Mouse (Mus musculus) cerebellum, adult 11 months (tissue): Measurements from ENCODE around the gene Tead3.

Experiments used
- DNase-seq: peaks from one replicate; pipeline ENCODE4 v3.0.0; 2022

Gene Tead3

DNA sequence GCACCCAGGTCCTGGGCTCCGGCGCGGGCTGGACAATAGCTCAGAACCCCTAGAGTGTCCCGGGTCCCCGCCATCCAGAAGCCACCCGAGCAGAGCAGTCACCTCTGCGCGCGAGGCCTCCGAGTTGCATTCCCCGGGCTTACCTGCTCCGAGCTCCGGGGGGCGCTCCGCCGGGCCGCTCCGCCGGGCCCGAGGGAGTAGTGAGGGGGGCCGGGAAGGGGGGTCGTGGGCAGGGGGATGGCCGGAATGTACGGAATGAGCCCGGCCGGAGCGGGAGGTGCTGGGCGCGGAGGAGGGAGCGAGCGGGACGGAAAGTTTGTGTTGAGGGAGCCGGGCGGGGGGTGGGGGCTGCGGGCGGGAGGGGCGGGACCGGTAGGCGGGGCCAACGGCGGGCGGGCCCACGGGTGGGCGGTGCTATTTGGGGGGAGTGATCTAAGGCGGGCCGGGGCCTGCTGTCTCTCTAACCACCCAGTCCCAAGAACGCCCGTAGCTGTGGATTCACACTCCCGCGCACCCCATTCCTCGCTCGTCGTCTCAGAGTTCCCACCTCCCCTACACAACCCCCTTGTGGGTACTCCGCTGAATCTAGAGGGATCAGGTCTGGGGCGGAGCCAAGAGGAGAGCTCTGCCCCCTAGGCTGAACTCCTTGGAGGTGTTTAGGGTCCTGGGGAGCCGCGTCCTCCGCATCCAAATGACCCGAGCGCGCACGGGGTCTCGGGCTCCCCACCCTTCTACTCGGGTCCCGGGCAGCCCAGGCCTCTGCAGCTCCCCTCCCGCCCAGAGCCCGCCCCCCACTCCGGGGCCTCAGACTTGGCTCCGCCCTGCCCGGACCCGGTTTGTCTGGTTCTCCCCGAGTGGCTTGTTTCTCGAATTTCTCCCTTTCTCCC, at the start of gene Tead3:
Gene Tead3 (minus strand): TSS at position 352 of the 887 bp plus-strand sequence.
- DNase-seq: no peak

DNA sequence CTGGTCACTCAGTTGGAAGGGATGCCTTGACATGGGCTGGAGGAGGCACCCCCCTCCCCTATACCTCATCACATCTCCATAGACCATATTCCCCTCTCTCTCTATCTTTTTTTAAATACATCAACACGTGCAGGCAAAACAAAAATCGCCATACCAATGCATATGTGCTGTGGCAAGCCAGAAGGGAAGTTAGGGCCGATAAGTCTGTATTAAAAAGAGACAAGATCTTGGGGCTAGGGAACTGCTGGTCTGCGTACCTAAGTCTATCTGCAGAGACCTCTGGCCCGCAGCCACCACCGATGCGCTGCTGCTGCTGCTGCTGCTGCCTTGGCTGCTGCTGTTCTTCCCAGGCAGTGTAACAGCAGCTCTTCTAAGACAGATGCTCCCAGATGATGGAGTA, 44.4 kb upstream of the Tead3 start:
- no peak for DNase-seq

DNA sequence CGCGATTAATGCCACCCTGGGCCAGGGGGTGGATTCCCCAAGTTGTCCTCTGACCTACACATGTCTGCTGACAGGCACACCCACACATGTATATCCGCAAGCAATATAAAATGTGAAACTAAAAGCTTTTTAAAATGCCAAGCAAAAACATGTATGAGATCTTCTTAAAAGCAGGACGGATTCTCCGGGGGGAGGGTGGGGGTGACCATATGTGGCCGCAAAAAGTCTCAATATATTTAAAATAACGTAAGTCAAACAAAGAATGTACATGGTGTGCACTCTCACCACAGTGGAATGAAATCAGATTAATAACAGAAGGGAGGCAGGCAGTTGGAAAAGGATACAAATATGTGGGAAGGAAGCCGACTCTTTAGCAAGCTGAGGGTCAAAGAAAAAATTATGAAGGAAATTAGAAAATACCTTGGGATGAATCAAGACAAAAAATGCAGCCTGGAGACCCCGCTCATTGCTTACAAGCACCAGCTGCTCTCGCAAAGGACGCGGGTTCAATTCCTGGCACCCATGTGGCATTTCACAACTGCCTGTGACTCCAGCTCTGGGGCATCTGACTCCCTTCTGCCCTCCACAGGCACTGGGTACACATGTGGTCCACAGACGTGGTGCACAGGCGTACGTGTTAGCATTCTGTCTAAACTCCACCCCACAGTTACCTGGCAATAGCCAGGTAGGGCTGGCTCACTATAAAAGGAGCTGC, 43.6 kb upstream of the Tead3 start:
- DNase-seq: no peak

DNA sequence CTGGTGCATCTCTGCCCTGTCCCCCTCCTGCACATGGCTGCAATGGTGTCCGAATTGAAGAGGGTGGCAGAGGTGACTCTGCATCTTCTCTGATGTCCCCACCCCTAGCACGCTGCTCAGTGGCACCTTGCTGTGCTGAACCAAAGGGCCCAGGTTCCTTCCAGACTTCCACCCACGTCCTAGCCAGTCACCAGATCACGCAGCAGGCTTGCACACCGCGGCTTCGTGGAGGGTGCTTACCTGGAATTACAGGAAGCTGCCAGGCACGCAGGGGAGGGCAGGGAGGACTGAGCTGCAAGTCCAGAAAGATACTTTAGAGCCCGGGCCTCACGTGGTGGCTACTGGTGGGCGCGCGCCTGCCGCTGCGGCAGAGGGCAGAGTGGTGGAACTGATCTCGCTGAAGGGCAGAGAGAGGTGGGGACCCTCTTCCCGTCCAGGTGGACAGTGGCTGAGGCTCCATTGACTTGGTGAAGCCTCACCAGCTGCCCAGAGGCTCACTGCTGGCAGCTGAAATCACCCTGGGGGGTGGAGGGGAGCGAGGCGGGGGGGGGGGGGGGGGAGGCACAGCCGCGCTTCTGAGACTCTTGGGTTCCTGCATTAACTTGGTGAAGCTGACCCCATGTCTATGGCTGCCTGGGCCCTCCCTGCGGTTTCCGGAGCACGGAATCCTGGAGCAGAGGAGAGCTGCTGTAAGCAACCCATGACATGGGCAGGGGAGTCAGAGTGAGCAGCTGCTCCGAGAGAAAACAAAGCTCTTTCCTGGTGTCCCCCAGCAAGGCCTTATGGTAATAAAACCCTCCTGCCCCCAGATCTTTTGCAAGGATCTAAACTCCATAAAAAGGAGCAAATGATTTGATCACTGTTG, 41.2 kb upstream of the Tead3 start:
- no peak for DNase-seq

DNA sequence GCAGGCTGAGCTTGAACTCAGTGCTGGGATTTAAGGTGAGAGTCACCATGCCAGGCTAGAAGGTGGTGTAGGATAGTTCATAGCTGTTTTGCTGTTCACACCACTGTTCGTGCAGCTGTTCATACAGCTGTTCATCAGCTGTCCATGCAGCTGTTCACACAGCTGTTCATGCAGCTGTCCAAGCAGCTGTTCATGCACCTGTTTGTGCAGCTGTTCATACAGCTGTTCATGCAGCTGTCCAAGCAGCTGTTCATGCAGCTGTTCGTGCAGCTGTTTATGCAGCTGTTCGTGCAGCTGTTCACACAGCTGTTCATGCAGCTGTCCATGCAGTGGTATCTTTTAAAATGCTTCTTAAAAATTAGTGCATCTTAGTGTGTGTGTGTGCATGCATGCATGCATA, 37.9 kb upstream of the Tead3 start:
- no peak for DNase-seq

DNA sequence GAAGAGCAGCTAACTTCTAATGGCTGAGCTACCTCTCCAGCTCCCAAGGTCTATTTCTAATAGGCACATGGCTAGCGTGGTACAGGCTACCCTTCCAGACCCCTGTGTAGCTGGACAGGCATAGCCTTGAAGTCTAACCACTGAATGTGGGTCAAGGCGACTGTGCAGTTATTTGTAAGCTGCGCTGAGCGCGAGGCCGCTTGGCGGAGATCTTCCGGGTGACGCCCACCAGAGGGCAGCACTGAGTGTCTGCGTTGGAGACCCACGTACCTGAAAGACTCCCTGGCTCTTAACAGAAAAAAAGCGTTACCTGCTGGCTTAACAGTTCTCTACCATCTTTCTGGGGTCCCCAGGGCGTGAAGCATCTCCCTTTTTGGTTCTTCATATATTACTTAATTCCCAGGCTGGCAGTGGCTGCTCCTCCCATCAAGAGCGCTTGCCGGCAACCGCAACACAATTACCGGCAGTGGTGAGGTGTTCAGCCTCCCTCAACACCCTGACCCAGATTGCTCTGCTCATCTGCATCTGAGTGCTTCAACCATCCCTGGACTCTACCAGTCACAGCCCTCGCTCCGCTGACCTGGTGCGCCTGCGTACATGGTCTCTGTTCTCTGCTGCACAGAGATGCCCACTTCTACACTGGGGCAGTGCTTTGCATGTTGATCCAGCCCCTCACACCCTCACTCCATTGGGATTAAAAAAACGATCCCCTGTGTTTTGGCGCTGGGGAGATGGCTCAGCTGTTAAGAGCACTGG, 35.7 kb upstream of the Tead3 start:
- DNase-seq: peak; percentile 73

DNA sequence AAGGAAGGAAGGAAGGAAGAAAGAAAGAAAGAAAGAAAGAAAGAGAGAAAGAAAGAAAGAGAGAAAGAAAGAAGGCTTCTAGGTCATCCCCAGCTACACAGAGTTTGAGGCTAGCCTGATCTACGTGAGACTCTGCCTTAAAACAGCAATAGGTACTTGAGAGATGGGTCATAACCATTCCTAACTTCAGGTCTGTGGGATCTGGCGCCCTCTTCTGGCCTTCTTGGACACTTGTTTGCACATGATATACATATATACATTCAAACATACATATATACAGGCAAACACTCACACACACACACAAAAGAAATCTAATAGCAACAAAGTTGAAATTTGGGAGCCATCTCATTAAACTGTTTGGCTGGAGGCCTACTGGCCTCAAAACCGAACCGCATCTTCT, 33.7 kb upstream of the Tead3 start:
- no peak for DNase-seq

DNA sequence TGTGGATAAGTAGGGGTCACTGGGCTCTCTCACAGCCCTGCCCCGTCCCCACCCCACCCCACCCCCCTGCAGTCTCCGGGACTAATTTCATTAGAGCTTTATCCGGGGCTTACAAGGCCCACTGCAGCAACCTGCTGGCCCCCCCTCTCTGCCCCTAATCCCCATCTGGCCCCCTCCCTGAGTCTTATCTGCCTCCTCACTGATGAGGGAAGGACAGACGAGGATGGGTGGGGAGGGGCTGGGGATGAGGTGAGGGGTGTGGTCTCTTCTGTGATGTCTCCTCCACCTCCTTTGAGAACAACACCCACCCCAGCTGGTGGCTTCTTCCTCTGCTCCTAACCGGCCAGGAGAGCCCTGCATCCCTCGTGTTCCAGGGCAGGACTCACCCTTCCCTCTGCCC, 29.6 kb upstream of the Tead3 start:
- DNase-seq: no peak

DNA sequence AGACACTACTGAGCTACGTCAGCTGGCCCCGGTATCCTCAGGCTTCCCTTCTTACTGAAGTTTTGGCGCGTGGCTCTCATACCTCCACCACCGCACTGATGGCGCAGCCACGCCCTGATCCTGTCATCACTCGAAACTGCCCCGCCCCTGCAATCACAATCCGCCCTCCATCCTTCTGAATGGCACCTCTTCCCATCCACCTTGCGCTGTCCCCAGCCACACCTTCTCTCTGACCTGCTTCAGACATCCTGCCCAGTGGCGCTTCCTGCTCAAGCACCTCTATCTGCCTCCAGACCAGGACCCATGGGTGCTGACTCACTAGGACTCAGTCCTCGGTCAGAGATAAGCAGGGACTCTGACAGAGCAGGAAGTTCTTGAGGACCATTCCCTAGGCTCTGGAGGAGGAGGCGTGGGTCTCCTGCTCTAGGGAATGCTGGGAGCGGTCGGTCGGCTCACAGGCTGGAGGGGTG, 25.0 kb upstream of the Tead3 start:
- no peak for DNase-seq

DNA sequence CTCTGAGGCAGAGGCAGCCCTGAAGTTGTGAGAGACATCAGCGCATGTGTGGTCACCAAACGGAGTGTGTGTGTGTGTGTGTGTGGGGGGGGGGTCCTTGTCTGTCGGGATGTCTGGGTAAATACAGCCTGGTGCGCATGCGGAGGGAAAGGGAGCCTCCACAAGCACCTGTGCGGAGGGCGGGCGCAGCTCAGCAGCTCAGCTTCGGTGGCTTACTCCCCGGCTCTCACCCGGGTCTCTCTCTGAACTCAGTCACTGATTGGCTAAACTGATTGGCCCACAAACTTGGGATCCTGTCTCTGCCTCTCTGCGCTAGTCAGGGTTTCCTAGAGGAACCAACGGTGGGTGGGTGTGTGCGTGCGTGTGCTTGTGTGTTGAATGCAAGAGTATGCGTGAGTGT, 23.9 kb upstream of the Tead3 start:
- no peak for DNase-seq

DNA sequence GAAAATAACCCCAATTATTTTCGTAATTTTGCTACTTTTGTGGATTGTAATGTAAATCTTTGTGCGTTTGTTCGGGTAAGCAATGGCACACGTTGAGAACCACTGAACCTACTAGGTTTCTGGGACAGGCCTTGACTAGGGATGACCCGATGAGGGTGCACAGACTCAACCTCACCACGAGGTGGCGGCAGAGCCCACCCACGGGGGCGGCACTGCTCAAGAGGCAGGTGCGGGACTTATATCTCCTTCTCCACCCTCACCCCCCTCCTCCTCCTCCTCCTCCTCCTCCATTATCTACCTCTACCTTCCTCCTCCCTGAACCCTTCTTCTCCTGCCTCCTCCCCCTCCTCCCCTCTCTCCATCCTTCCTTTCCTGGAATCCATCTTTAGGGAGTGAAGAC, 23.2 kb upstream of the Tead3 start:
- DNase-seq: no peak

DNA sequence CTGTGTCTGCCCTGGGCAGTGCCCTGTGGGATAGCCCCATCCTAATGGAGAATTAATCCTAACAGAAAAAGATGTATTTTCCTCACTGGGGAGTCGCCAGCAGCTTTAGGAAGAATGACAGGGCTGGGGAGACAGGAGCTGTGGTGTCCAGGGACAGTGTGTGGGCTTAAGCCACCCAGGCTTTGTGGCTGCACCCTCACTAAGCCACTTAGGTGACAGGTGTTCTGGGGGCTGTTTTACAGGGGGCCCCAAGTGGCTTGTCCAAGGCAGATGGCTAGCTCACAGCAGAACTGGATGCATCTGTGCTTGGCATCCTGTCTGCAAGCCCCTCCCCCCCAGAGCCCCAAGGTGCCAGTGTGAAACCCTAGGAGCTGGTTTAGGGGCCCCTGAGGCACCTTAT, 21.3 kb upstream of the Tead3 start:
- no peak for DNase-seq

DNA sequence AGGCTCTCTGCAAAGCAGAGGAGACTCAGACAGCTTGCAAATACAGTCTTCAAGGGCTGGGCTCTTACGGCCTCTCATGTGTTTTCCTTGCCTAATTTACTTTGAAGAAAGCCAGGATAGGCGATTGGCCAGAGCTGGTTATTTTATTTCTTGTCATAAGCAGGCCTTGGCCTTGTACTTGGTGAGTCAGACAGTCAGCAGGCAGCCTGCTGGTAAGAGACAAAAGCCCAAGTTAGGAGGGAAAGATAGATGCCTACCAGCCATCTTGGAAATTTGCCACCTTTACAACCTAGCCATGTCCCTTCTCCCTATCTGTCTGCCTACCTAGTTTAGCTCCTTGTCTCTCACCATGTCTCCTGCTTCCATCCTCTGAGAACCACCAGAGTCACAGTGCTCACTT, 20.7 kb upstream of the Tead3 start:
- DNase-seq: no peak

DNA sequence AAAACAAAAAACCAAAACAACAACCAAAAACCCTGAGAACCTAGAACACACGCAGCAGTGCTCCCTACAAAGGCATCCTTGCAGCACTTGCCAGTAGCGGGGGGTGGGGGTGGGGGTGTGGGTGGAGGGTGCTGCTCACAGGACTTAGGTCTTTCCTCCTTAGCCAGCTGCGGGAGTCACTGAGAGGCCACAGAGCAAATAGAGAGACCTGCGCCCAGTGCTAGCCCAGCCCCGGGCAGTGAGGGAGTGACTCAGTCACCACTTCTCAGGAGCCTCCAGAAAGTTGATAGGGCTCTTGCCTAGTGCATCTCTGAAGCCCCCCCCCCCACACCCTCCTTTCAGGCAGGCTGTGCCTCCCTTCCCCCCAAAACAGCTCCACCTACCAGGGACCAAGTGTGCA, 18.4 kb upstream of the Tead3 start:
- no peak for DNase-seq

DNA sequence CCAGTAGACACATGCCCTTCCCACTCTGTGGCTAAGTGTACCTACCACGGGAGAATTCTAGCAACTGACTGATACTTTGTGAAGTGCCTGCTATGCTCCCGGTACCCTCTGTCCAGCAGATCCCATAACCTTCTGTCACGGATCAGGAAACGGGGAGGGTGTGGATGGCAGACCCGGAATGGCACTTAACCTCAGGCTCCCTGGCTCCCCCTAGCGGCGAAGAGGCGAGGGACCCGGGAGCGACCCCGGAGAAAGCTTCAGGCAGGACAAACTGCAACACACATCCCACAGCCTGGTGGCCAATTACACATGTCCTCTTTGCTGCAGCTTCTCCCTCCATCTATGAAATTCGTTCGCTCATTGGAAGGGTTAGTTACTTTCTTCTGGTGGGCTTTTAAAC, 17.8 kb upstream of the Tead3 start:
- peak; percentile 32 for DNase-seq

DNA sequence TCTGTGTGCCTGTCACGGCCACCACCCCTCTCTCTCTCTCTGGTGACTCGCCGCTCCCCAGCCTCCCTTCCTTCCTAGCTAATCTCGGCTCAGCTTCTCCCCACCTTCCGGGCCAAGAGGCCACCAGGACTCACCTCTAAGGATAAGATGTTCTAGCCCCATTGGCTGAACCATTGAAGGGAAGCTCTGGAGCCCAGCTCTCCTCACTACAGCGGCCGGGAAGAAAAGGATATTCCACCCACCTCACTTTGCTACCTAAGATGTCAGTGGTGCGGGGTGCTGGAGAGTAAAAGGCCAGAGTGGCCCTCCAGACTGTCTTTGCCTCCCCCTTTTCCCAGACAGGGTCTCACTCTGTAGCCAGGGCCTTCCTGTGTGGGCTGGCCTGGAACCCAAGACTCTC, 14.5 kb upstream of the Tead3 start, which contains the start of gene Tulp1:
Gene Tulp1 (minus strand): TSS at position 101 of the 400 bp plus-strand sequence.
- no peak for DNase-seq

DNA sequence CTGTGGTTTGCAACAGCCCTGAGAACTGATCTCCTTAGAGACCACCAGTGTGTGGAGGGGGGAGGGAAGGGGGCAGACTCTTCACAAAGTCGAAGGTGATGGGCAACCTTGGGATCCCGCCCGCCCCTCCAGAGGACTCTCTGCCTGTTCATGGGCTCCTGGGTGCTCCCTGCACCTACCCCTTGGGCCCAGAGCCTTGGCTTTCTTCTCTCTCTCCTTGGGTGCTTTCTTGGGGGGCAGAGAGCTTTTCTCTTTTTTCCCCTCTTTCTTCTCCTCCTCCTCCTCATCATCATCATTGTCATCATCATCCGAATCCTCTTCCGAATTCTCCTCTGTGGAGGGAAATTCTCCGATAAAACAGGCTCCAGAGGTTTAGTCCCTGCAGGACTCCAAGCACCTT, 12.9 kb upstream of the Tead3 start:
- no peak for DNase-seq

DNA sequence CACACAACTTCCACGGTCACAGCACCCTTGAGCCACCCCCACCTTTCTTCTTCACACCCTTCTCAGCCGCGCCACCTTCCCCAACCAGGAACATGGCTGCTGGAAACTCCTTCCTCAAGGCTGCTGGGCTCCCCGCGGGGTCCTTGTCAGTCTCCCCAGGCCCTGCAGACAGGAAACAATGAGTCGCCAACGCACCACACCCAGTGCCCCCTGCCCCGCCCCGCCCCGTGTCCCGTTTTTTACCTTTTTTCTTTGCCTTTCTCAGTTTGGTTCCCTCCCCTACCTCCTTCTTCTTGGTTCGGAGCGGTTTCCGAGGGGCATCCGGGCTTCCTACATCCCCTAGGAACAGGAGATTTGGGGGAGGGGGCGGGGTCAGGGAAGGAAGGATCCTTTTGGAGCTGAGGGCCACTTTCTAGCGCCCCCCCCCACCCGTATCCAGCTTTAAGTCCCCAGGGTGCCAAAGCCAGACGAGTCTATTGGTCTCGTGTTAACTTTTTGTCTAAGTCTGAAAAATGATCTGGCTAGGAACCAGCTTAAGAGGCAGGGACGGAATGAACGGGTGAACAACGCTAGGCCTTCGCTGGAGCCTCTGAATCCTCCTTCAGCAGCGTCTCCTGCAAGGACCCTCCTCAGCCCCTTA, 12.2 kb upstream of the Tead3 start:
- DNase-seq: no peak

DNA sequence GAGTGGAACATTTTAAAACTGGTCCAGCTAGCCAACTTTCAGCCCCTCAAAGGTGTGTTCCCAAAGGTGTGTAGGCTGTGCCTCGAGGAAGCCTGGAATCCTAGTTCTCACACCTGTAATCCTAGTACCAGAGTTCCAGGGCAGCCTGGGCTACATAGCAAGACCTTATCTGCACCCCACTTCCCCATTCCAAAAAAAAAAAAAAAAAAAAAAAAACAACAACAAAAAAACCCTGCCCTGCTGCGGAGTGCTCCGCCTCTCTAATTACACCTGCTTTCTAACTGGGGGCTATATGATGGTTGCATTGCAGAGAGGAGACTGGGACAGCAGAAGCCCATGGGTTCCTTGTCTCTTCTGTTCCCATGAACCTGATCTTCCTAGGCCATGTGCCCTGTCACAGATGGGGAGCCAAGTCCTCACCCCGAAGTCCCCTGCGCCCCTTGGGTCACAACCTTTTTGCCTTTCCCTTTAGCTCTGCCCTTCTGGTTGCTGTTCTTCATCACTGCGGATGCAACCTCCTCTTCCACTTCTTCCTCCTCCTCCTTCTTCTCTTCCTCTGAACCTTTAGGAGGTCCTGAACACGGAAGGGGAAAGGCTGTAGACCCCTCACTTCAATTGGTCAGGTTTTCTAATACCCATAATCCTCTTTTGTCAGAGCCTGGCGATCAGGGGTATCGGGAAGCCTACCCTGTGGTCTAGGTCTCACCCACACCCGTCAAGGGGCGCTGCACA, 11.5 kb upstream of the Tead3 start:
- no peak for DNase-seq

DNA sequence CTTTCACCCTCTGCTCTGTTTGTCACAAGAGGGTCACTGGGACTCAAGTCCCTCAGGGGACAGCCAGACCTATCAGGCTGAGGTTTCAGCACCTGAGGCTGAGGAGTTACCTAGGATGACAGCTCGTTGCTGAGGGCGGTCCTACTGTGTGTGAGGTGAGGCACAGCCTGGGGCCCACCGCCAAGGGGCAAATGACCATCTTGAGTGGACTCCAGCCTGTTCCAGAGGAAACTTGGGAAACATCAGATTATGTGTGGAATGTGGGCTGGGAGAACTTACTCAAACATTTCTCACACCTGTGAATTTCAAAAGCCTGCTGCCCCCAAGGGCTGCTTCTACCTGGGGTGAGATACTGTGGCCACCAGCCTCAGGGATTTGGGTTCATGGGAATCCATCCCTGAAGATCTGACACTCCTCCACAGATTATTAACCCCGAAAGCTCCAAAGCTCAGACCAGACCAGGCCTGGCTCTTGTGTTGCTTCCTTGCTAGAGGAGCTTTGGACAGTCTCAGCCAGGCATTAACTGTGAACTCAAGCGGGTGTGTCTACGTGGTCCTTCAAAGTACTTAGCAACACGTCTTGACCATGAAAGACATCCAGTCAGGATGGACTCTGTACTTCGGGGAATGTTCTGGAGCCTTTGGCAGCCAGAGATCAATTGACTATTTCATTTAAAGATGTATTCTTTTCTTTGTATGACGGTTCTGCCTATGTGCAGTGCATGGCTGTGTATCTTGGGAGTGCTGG, 10.1 kb upstream of the Tead3 start:
- no peak for DNase-seq
